Mouse (Mus musculus): ENCODE results near the gene Lactb. TPM values are rescaled to one million over a fixed set of nuclear protein-coding genes. Genes with fewer than 3 reads are reported as not detected.

Gene Lactb
- polyA plus RNA-seq, 1 experiment from 2014 or later, result 11.2 TPM

Other genes starting within 250 kb of the Lactb start
- 21.5 and 23.1 TPM in 2 replicates for gene Aph1b, start 180.0 kb downstream of the Lactb start, polyA plus RNA-seq (2015; fragmentation: Nextera tagmentation; extraction: Ambion mirVana)
- gene Gm10647, start 178.4 kb downstream of the Lactb start, polyA plus RNA-seq (2015; fragmentation: Nextera tagmentation; extraction: Ambion mirVana), result 0.54 and 0.58 TPM in 2 replicates
- 2.6 and 3.2 TPM in 2 replicates for gene Aph1c, start 140.8 kb downstream of the Lactb start, polyA plus RNA-seq (2015; fragmentation: Nextera tagmentation; extraction: Ambion mirVana)
- 28.5 and 29.0 TPM in 2 replicates for gene Rab8b, start 55.8 kb downstream of the Lactb start, polyA plus RNA-seq (2015; fragmentation: Nextera tagmentation; extraction: Ambion mirVana)
- gene Rps27l, start 29.4 kb downstream of the Lactb start, polyA plus RNA-seq (2015; fragmentation: Nextera tagmentation; extraction: Ambion mirVana), result 179 and 197 TPM in 2 replicates
- 146 and 151 TPM in 2 replicates for gene Tpm1, start 73.9 kb upstream of the Lactb start, polyA plus RNA-seq (2015; fragmentation: Nextera tagmentation; extraction: Ambion mirVana)

Data from midbrain, embryonic 15.5 days (tissue).